Mouse (Mus musculus): ENCODE results near the gene Ndufa6.
A peak's percentile ranks its signal among the peaks of the same experiment; 100 is the strongest.
"Not testable (repeated sequence)": the region's sequence is repeated elsewhere in the genome, so short reads cannot be mapped to it uniquely, and the experiment has no call there.

Ndufa6 gene

GRCm38 (mm10) chr15:82354126-82354945, at the start of gene Ndufa6:
Gene Ndufa6 (minus strand): TSS chr15:82354322.
- DNase-seq (ENCODE audit: low read depth, low spot score), result peak; percentile 96

GRCm38 (mm10) chr15:82403606-82404005, 49.5 kb upstream of the Ndufa6 start:
- no peak for DNase-seq (ENCODE audit: low read depth, low spot score)

GRCm38 (mm10) chr15:82402741-82403140, 48.6 kb upstream of the Ndufa6 start:
- no peak for DNase-seq (ENCODE audit: low read depth, low spot score)

- no peak for DNase-seq (ENCODE audit: low read depth, low spot score)
These were observed 48.0 kb upstream of the Ndufa6 start for GRCm38 (mm10) chr15:82402106-82402505.

GRCm38 (mm10) chr15:82401516-82401915, 47.4 kb upstream of the Ndufa6 start:
- DNase-seq (ENCODE audit: low read depth, low spot score), result no peak

- not testable (repeated sequence) for DNase-seq (ENCODE audit: low read depth, low spot score)
These were observed 41.8 kb upstream of the Ndufa6 start for GRCm38 (mm10) chr15:82395955-82396354.

GRCm38 (mm10) chr15:82393922-82394321, 39.8 kb upstream of the Ndufa6 start, which contains the start of gene Cyp2d11:
Gene Cyp2d11 (minus strand): TSS chr15:82394022.
- DNase-seq (ENCODE audit: low read depth, low spot score), result not testable (repeated sequence)

GRCm38 (mm10) chr15:82389916-82390315, 35.8 kb upstream of the Ndufa6 start:
- not testable (repeated sequence) for DNase-seq (ENCODE audit: low read depth, low spot score)

GRCm38 (mm10) chr15:82385729-82386128, 31.6 kb upstream of the Ndufa6 start:
- DNase-seq (ENCODE audit: low read depth, low spot score), result no peak

- DNase-seq (ENCODE audit: low read depth, low spot score), result no peak
These were observed 28.3 kb upstream of the Ndufa6 start for GRCm38 (mm10) chr15:82382441-82382840.

- DNase-seq (ENCODE audit: low read depth, low spot score), result no peak
These were observed 26.6 kb upstream of the Ndufa6 start for GRCm38 (mm10) chr15:82380714-82381062.

- DNase-seq (ENCODE audit: low read depth, low spot score), result no peak
These were observed 26.0 kb upstream of the Ndufa6 start, which contains the start of gene Cyp2d22 for GRCm38 (mm10) chr15:82379871-82380713. Gene Cyp2d22 (minus strand): TSS chr15:82380260.

- DNase-seq (ENCODE audit: low read depth, low spot score), result no peak
These were observed 25.4 kb upstream of the Ndufa6 start for GRCm38 (mm10) chr15:82379511-82379870.

- no peak for DNase-seq (ENCODE audit: low read depth, low spot score)
These were observed 24.4 kb upstream of the Ndufa6 start for GRCm38 (mm10) chr15:82378261-82379180.

- no peak for DNase-seq (ENCODE audit: low read depth, low spot score)
These were observed 23.6 kb upstream of the Ndufa6 start for GRCm38 (mm10) chr15:82377701-82378100.

- no peak for DNase-seq (ENCODE audit: low read depth, low spot score)
These were observed 22.4 kb upstream of the Ndufa6 start for GRCm38 (mm10) chr15:82376393-82377138.

GRCm38 (mm10) chr15:82375855-82376254, 21.7 kb upstream of the Ndufa6 start:
- DNase-seq (ENCODE audit: low read depth, low spot score), result no peak

- DNase-seq (ENCODE audit: low read depth, low spot score), result no peak
These were observed 20.3 kb upstream of the Ndufa6 start for GRCm38 (mm10) chr15:82374437-82374836.

GRCm38 (mm10) chr15:82372991-82373390, 18.9 kb upstream of the Ndufa6 start:
- no peak for DNase-seq (ENCODE audit: low read depth, low spot score)

- DNase-seq (ENCODE audit: low read depth, low spot score), result no peak
These were observed 18.3 kb upstream of the Ndufa6 start for GRCm38 (mm10) chr15:82372446-82372845.

- DNase-seq (ENCODE audit: low read depth, low spot score), result no peak
These were observed 14.7 kb upstream of the Ndufa6 start for GRCm38 (mm10) chr15:82368851-82369250.
